Comparison of ENCODE assay signal across 22 mouse cellular contexts in the genomic region with DNA sequence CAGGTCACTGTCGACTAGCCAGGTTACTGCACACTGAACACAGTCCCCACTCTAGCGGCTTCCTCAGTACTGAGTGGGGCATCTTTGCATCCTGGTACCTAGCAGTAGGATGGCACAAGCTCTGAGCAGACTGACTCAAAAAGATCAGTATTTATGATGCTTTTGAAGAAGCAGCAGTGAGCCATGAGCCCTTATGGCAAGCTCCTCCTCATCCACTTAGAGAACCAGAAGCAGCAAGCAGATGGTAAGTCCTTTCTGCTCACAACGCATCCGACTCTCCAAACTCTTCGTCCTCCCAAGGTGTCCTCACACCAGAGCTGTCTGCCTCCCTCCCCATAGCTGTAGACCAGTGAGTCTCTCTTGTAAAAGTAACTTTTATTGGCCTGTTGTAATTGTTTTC. TPM values are rescaled to one million over a fixed set of nuclear protein-coding genes. Genes with fewer than 3 reads are reported as not detected.
DNase-seq lines count a peak whose midpoint lies in the region; ATAC-seq lines count a peak whose summit lies in the region.
"Had no signal": no experiment of that assay in that cellular context is flagged by ENCODE, and none has a peak within 500 bp of the region (broad histone marks: within the 10 kb centered on the region; RNA-seq: fewer than 3 reads in every experiment).

No protein-coding gene starts in this region.

- H3K4me1 ChIP-seq in midbrain, embryonic 11.5 days (ENCODE audit: control insufficient read depth, insufficient read depth, low read length) = no peaks in the 10 kb centered on the region
- H3K4me1 ChIP-seq in midbrain, embryonic 15.5 days = peaks cover 5% of the 10 kb centered on the region; the same call in 1 of the 2 replicates
- H3K4me1 ChIP-seq: forebrain, embryonic 13.5 days had no signal

- no peak for DNase-seq in frontal cortex, adult 2 months (ENCODE audit: extremely low spot score in 1 of 2, low spot score in 1 of 2)
- DNase-seq in layer of hippocampus, adult 9-11 months = peak; percentile 52
- no peak for DNase-seq in layer of hippocampus, postnatal 25 days (ENCODE audit: extremely low spot score in 1 of 2, low spot score in 1 of 2)
- peak; percentile 1 for DNase-seq in midbrain, embryonic 11.5 days (ENCODE audit: low spot score, missing footprints)
- DNase-seq in urinary bladder, adult 18-20 months (ENCODE audit: low spot score in 2 of 2) = no peak
- DNase-seq: cerebellum, adult 18-20 months; cerebellum, postnatal 36 days; gastrocnemius, postnatal 14 days; kidney, adult 2 months; lung, adult 18-20 months; lung, postnatal 14 days had no signal

- peaks cover 6% of the 10 kb centered on the region; the same call in 1 of the 2 replicates for H3K36me3 ChIP-seq in midbrain, embryonic 11.5 days (ENCODE audit: control insufficient read depth, insufficient read depth, low read length)
- H3K36me3 ChIP-seq in midbrain, embryonic 15.5 days (replicated peaks) = no peaks in the 10 kb centered on the region

- no peak overlapping the region for H3K4me2 ChIP-seq in midbrain, embryonic 11.5 days
- H3K4me2 ChIP-seq in midbrain, embryonic 15.5 days = no peak overlapping the region
- H3K4me2 ChIP-seq: forebrain, embryonic 13.5 days; heart, embryonic 15.5 days; hindbrain, embryonic 15.5 days; limb, embryonic 13.5 days; neural tube, embryonic 15.5 days had no signal

- no peak overlapping the region for H3K9ac ChIP-seq in midbrain, embryonic 11.5 days (ENCODE audit: low read length)
- no peak overlapping the region for H3K9ac ChIP-seq in midbrain, embryonic 15.5 days
- H3K9ac ChIP-seq: forebrain, embryonic 13.5 days; heart, embryonic 15.5 days; hindbrain, embryonic 15.5 days; limb, embryonic 13.5 days; neural tube, embryonic 15.5 days had no signal

- no peak overlapping the region for H3K4me3 ChIP-seq in midbrain, embryonic 11.5 days (ENCODE audit: low read depth, low read length)
- H3K4me3 ChIP-seq in midbrain, embryonic 15.5 days = no peak overlapping the region
- H3K4me3 ChIP-seq: forebrain, embryonic 13.5 days; heart, embryonic 15.5 days; hindbrain, embryonic 15.5 days; limb, embryonic 13.5 days; midbrain, embryonic 10.5 days; neural tube, embryonic 15.5 days had no signal

- WGBS in midbrain, embryonic 11.5 days = 93% methylated on average over 5 of the region's 5 CpGs
- 96% methylated on average over 5 of the region's 5 CpGs for WGBS in midbrain, embryonic 15.5 days

- H3K27me3 ChIP-seq in midbrain, embryonic 11.5 days (ENCODE audit: control insufficient read depth, insufficient read depth, low read length) = no peaks in the 10 kb centered on the region
- H3K27me3 ChIP-seq in midbrain, embryonic 15.5 days (replicated peaks) = no peaks in the 10 kb centered on the region
- H3K27me3 ChIP-seq: forebrain, embryonic 13.5 days; heart, embryonic 15.5 days; hindbrain, embryonic 15.5 days; limb, embryonic 13.5 days; neural tube, embryonic 15.5 days; Patski had no signal

- H3K27ac ChIP-seq in midbrain, embryonic 11.5 days (ENCODE audit: low read depth, low read length) = no peak overlapping the region
- no peak overlapping the region for H3K27ac ChIP-seq in midbrain, embryonic 15.5 days
- H3K27ac ChIP-seq: forebrain, embryonic 13.5 days; heart, embryonic 15.5 days; hindbrain, embryonic 15.5 days; kidney, postnatal 0 days; limb, embryonic 13.5 days; midbrain, embryonic 10.5 days; neural tube, embryonic 15.5 days had no signal

- ATAC-seq in frontal cortex, adult (ENCODE audit: low TSS enrichment) = peak; percentile 20; the same call in 1 of the 2 replicates
- ATAC-seq in midbrain, embryonic 11.5 days (ENCODE audit: low FRiP score) = no peak
- ATAC-seq in midbrain, embryonic 15.5 days (replicated peaks) = no peak
- ATAC-seq: forebrain, embryonic 13.5 days; Patski had no signal

- no peaks in the 10 kb centered on the region for H3K9me3 ChIP-seq in midbrain, embryonic 11.5 days (ENCODE audit: control insufficient read depth, low read length)
- no peaks in the 10 kb centered on the region for H3K9me3 ChIP-seq in midbrain, embryonic 15.5 days
- H3K9me3 ChIP-seq: forebrain, embryonic 13.5 days; heart, embryonic 15.5 days; hindbrain, embryonic 15.5 days; midbrain, embryonic 10.5 days; neural tube, embryonic 15.5 days had no signal

RNA-seq across cellular contexts. Expression of gene Cox4i2, which starts 29.3 kb away (rescaled TPM):
- 6.9 and 7.6 TPM in 2 replicates for polyA plus RNA-seq in frontal cortex, adult 2 months (2012; rRNA removed)
- total RNA-seq in layer of hippocampus, postnatal 25 days (2021) = 1 to 10 TPM; 2.0 to 2.7 TPM
- 2.8 and 3.7 TPM in 2 replicates for polyA plus RNA-seq in midbrain, embryonic 11.5 days (2014; fragmentation: Nextera tagmentation; extraction: Ambion mirVana)
- polyA plus RNA-seq in midbrain, embryonic 15.5 days (2015; fragmentation: Nextera tagmentation; extraction: Ambion mirVana) = 5.2 and 6.4 TPM in 2 replicates
- total RNA-seq: hematopoietic stem cell, adult 5-6 weeks had no signal

RNA-seq across cellular contexts. Expression of gene Id1, which starts 47.2 kb away (rescaled TPM):
- polyA plus RNA-seq in frontal cortex, adult 2 months (2012; rRNA removed) = 81.5 and 93.8 TPM in 2 replicates
- total RNA-seq in layer of hippocampus, postnatal 25 days (2021) = 10 to 100 TPM; 19.6 to 22.4 TPM
- 66.0 and 70.7 TPM in 2 replicates for polyA plus RNA-seq in midbrain, embryonic 11.5 days (2014; fragmentation: Nextera tagmentation; extraction: Ambion mirVana)
- 30.7 and 33.7 TPM in 2 replicates for polyA plus RNA-seq in midbrain, embryonic 15.5 days (2015; fragmentation: Nextera tagmentation; extraction: Ambion mirVana)

RNA-seq across cellular contexts. Expression of gene Bcl2l1, which starts 48.3 kb away (rescaled TPM):
- polyA plus RNA-seq in frontal cortex, adult 2 months (2012; rRNA removed) = 91.7 and 91.8 TPM in 2 replicates
- 100 to 1,000 TPM; 121 to 144 TPM for total RNA-seq in layer of hippocampus, postnatal 25 days (2021)
- 120 and 125 TPM in 2 replicates for polyA plus RNA-seq in midbrain, embryonic 11.5 days (2014; fragmentation: Nextera tagmentation; extraction: Ambion mirVana)
- polyA plus RNA-seq in midbrain, embryonic 15.5 days (2015; fragmentation: Nextera tagmentation; extraction: Ambion mirVana) = 195 and 197 TPM in 2 replicates

Comparison
In these comparisons a context has a peak if more than half of its experiments do, and no peak if none do; other contexts are left out.
1. DNase-seq: peak in layer of hippocampus, adult 9-11 months (single experiment) and midbrain, embryonic 11.5 days (single experiment); none in frontal cortex, adult 2 months (0 of 2), layer of hippocampus, postnatal 25 days (0 of 2) and urinary bladder, adult 18-20 months (0 of 2).